39 mouse cellular contexts compared by ENCODE assay signal in the genomic region with DNA sequence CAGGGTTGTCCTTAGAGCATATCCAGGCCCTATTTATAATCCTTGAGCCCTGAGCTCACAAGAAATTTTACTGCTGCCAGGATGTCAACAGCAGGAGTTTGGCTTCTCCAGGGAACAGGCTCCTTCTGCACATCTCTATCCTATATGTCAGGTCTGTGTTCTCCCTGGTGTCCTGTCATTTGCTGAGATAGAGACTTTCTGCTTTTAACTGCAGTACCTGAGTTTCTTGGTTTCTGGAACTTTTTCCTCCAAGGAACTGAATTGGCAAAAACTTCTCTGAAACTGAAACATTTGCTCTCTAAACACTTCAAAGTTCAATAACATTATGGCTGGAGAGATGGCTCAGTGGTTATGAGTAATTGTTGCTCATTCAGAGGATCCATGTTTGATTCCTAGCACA. TPM values are rescaled to one million over a fixed set of nuclear protein-coding genes. Genes with fewer than 3 reads are reported as not detected.
"Had no signal": no experiment of that assay in that cellular context is flagged by ENCODE, and none has a peak within 500 bp of the region (broad histone marks: within the 10 kb centered on the region; RNA-seq: fewer than 3 reads in every experiment).

A gene (minus strand): TSS at position 101 of the 400 bp plus-strand sequence.

- H3K36me3 ChIP-seq: embryonic facial prominence, embryonic 10.5 days; embryonic facial prominence, embryonic 12.5 days; embryonic facial prominence, embryonic 13.5 days; embryonic facial prominence, embryonic 15.5 days; forebrain, embryonic 10.5 days; forebrain, embryonic 12.5 days; forebrain, embryonic 15.5 days; heart, embryonic 10.5 days had no signal

- H3K27me3 ChIP-seq: embryonic facial prominence, embryonic 12.5 days; embryonic facial prominence, embryonic 13.5 days; embryonic facial prominence, embryonic 15.5 days; forebrain, embryonic 12.5 days; forebrain, embryonic 13.5 days; forebrain, embryonic 15.5 days had no signal

- H3K27ac ChIP-seq: embryonic facial prominence, embryonic 10.5 days; embryonic facial prominence, embryonic 12.5 days; embryonic facial prominence, embryonic 13.5 days; embryonic facial prominence, embryonic 15.5 days; forebrain, embryonic 10.5 days; forebrain, embryonic 12.5 days; forebrain, embryonic 13.5 days; forebrain, embryonic 15.5 days; gastrocnemius, adult 2 months; heart, adult 2 months; heart, embryonic 10.5 days had no signal

- H3K4me1 ChIP-seq: embryonic facial prominence, embryonic 10.5 days; embryonic facial prominence, embryonic 12.5 days; embryonic facial prominence, embryonic 13.5 days; embryonic facial prominence, embryonic 15.5 days; forebrain, embryonic 10.5 days; forebrain, embryonic 12.5 days; forebrain, embryonic 13.5 days; forebrain, embryonic 15.5 days; heart, embryonic 10.5 days had no signal

- H3K4me3 ChIP-seq: embryonic facial prominence, embryonic 10.5 days; embryonic facial prominence, embryonic 12.5 days; embryonic facial prominence, embryonic 13.5 days; embryonic facial prominence, embryonic 15.5 days; erythroblast, embryonic 14.5 days; forebrain, embryonic 10.5 days; forebrain, embryonic 12.5 days; forebrain, embryonic 13.5 days; forebrain, embryonic 15.5 days; gastrocnemius, adult 2 months; heart, adult 2 months; heart, embryonic 10.5 days had no signal

- DNase-seq: cerebellum, adult 2 months; cerebellum, adult 8-10 months; cerebellum, adult 9-10 months; cerebellum, adult 9-11 months; cerebellum, postnatal 10 days; cerebellum, postnatal 14 days; cerebellum, postnatal 25 days; cerebellum, postnatal 36 days; embryo, embryonic 11 days; forebrain, postnatal 0 days; gastrocnemius, adult 2 months; gastrocnemius, postnatal 10 days; gastrocnemius, postnatal 25 days; gastrocnemius, postnatal 36 days; heart, adult 18-20 months; heart, adult 2 months had no signal

RNA-seq across cellular contexts. Expression of the gene that starts here (rescaled TPM):
- total RNA-seq: common myeloid progenitor, adult 5-6 weeks; forebrain, postnatal 0 days; gastrocnemius, adult 18-20 months; gastrocnemius, adult 2 months; gastrocnemius, adult 8-10 months; gastrocnemius, postnatal 10 days; gastrocnemius, postnatal 25 days; gastrocnemius, postnatal 36 days; gastrocnemius, postnatal 4 days; granulocyte monocyte progenitor cell, adult 5-6 weeks; heart, adult 18-20 months; heart, adult 2 months had no signal
- polyA plus RNA-seq: cerebellum, adult 2 months; cortical plate, adult 2 months; embryonic facial prominence, embryonic 10.5 days; embryonic facial prominence, embryonic 11.5 days; embryonic facial prominence, embryonic 12.5 days; embryonic facial prominence, embryonic 13.5 days; embryonic facial prominence, embryonic 14.5 days; embryonic facial prominence, embryonic 15.5 days; erythroblast, embryonic 14.5 days; forebrain, embryonic 10.5 days; forebrain, embryonic 11.5 days; forebrain, embryonic 12.5 days; forebrain, embryonic 13.5 days; forebrain, embryonic 14.5 days; forebrain, embryonic 15.5 days; forebrain, embryonic 16.5 days; forebrain, postnatal 0 days; frontal cortex, adult 2 months; gonadal fat pad, adult 2 months; heart, adult 2 months; heart, embryonic 10.5 days had no signal
